Mouse (Mus musculus) splenic B cell, adult 2 months (primary cell): ENCODE data around the gene Sv2b.

Source experiments
- DNase-seq: peaks from one replicate; pipeline ENCODE4 v3.0.0-alpha.2; 2011; ENCODE audit warnings: low read depth, low spot score
- H3K27me3 ChIP-seq: 2 replicates; pipeline ENCODE4 v1.6.1; 2012; ENCODE audit warnings: mild to moderate bottlenecking, low read length, moderate library complexity, mixed read lengths; ENCODE audit not compliant: control insufficient read depth, poor library complexity, insufficient read depth, severe bottlenecking
- H3K36me3 ChIP-seq: 2 replicates; pipeline ENCODE4 v1.6.1; 2012; ENCODE audit warnings: mild to moderate bottlenecking, low read length, moderate library complexity, mixed read lengths; ENCODE audit not compliant: control insufficient read depth, poor library complexity, insufficient read depth, severe bottlenecking

The Sv2b gene

GRCm38 (mm10) chr7:75273633-75274032 is 35.4 kb downstream of the Sv2b start:
- no peak for DNase-seq
- Histone ChIP-seq H3K27me3 (no peaks in the 10 kb centered on the region; the same call in none of the 2 replicates), H3K36me3 (no peaks in the 10 kb centered on the region)

GRCm38 (mm10) chr7:75271921-75272381 is 37.1 kb downstream of the Sv2b start:
- no peak for DNase-seq
- no peaks in the 10 kb centered on the region; the same call in none of the 2 replicates for H3K27me3 ChIP-seq
- no peaks in the 10 kb centered on the region for H3K36me3 ChIP-seq

- DNase-seq, result no peak
- Histone ChIP-seq H3K36me3 (no peaks in the 10 kb centered on the region), H3K27me3 (no peaks in the 10 kb centered on the region; the same call in none of the 2 replicates)
These were observed 37.8 kb downstream of the Sv2b start for GRCm38 (mm10) chr7:75271306-75271705.

- no peak for DNase-seq
These were observed 41.8 kb downstream of the Sv2b start for GRCm38 (mm10) chr7:75267236-75267635.

GRCm38 (mm10) chr7:75265241-75265640 is 43.8 kb downstream of the Sv2b start:
- no peaks in the 10 kb centered on the region for H3K27me3 ChIP-seq
- no peak for DNase-seq
- H3K36me3 ChIP-seq, result no peaks in the 10 kb centered on the region

More at GRCm38 (mm10) chr7:75267236-75267635, 41.8 kb downstream of the Sv2b start:
- no peaks in the 10 kb centered on the region for H3K36me3 ChIP-seq
- H3K27me3 ChIP-seq, result no peaks in the 10 kb centered on the region

- Histone ChIP-seq H3K36me3 (no peaks in the 10 kb centered on the region), H3K27me3 (no peaks in the 10 kb centered on the region)
- no peak for DNase-seq
These were observed 49.1 kb downstream of the Sv2b start for GRCm38 (mm10) chr7:75259945-75260344.

- H3K27me3 ChIP-seq, result no peaks in the 10 kb centered on the region
- no peak for DNase-seq
These were observed 55.3 kb downstream of the Sv2b start for GRCm38 (mm10) chr7:75253611-75254250.

GRCm38 (mm10) chr7:75240754-75241507 is 68.1 kb downstream of the Sv2b start:
- H3K36me3 ChIP-seq, result no peaks in the 10 kb centered on the region
- no peaks in the 10 kb centered on the region for H3K27me3 ChIP-seq
- DNase-seq, result no peak

More at GRCm38 (mm10) chr7:75253611-75254250, 55.3 kb downstream of the Sv2b start:
- H3K36me3 ChIP-seq, result no peaks in the 10 kb centered on the region

GRCm38 (mm10) chr7:75236386-75236785 is 72.7 kb downstream of the Sv2b start:
- H3K27me3 ChIP-seq, result no peaks in the 10 kb centered on the region
- no peaks in the 10 kb centered on the region for H3K36me3 ChIP-seq
- DNase-seq, result no peak

GRCm38 (mm10) chr7:75224206-75224605 is 84.9 kb downstream of the Sv2b start:
- H3K27me3 ChIP-seq, result no peaks in the 10 kb centered on the region
- no peaks in the 10 kb centered on the region for H3K36me3 ChIP-seq
- no peak for DNase-seq

GRCm38 (mm10) chr7:75222704-75223431 is 86.2 kb downstream of the Sv2b start:
- Histone ChIP-seq H3K27me3 (no peaks in the 10 kb centered on the region), H3K36me3 (no peaks in the 10 kb centered on the region)

GRCm38 (mm10) chr7:75220786-75221185 is 88.3 kb downstream of the Sv2b start:
- no peak for DNase-seq
- Histone ChIP-seq H3K36me3 (no peaks in the 10 kb centered on the region), H3K27me3 (no peaks in the 10 kb centered on the region)

More at GRCm38 (mm10) chr7:75222704-75223431, 86.2 kb downstream of the Sv2b start:
- no peak for DNase-seq

GRCm38 (mm10) chr7:75220296-75220695 is 88.8 kb downstream of the Sv2b start:
- Histone ChIP-seq H3K27me3 (no peaks in the 10 kb centered on the region), H3K36me3 (no peaks in the 10 kb centered on the region)
- no peak for DNase-seq

- H3K27me3 ChIP-seq, result no peaks in the 10 kb centered on the region
- no peaks in the 10 kb centered on the region for H3K36me3 ChIP-seq
- DNase-seq, result no peak
These were observed 92.9 kb downstream of the Sv2b start for GRCm38 (mm10) chr7:75216180-75216579.

GRCm38 (mm10) chr7:75209221-75209641 is 99.8 kb downstream of the Sv2b start:
- Histone ChIP-seq H3K27me3 (no peaks in the 10 kb centered on the region), H3K36me3 (no peaks in the 10 kb centered on the region)
- no peak for DNase-seq
